Comparison of ENCODE assay signal across 8 mouse cellular contexts in genomic region chr8:104642324-104642654, GRCm38 (mm10). TPM values are rescaled to one million over a fixed set of nuclear protein-coding genes. Genes with fewer than 3 reads are reported as not detected.
DNase-seq lines count a peak whose midpoint lies in the region; ATAC-seq and TF ChIP-seq lines count a peak whose summit lies in the region.

No protein-coding gene starts in this region.

- H3K36me3 ChIP-seq in heart, adult 2 months (ENCODE audit: control insufficient read depth, insufficient read depth, low read length) = no peaks in the 10 kb centered on the region
- H3K36me3 ChIP-seq in C2C12 (ENCODE audit: control insufficient read depth, insufficient read depth) = peaks cover 14% of the 10 kb centered on the region
- H3K36me3 ChIP-seq in forebrain, embryonic 14.5 days (ENCODE audit: control insufficient read depth, insufficient read depth, low read length) = peaks cover 17% of the 10 kb centered on the region; the same call in 1 of the 2 replicates
- peaks cover 20% of the 10 kb centered on the region; the same call in 1 of the 2 replicates for H3K36me3 ChIP-seq in liver, embryonic 15.5 days (replicated peaks)

- WGBS in heart, adult 2 months = 70% methylated on average over 6 of the region's 6 CpGs
- WGBS in forebrain, embryonic 14.5 days = 79% methylated on average over 6 of the region's 6 CpGs
- 84% methylated on average over 6 of the region's 6 CpGs for WGBS in liver, embryonic 15.5 days (ENCODE audit: insufficient replicate concordance)

- H3K4me3 ChIP-seq in heart, adult 2 months = peak overlapping the region; percentile 97
- H3K4me3 ChIP-seq in C2C12 (ENCODE audit: insufficient read depth, poor library complexity, severe bottlenecking) = peak overlapping the region; percentile 94
- peak overlapping the region; percentile 85 for H3K4me3 ChIP-seq in forebrain, embryonic 14.5 days (ENCODE audit: low read depth, low read length)
- H3K4me3 ChIP-seq in liver, embryonic 15.5 days (replicated peaks) = peak overlapping the region; percentile 73

- no peaks in the 10 kb centered on the region for H3K27me3 ChIP-seq in heart, adult 2 months (ENCODE audit: control insufficient read depth, insufficient read depth, low read length)
- H3K27me3 ChIP-seq in C2C12 (ENCODE audit: control insufficient read depth, insufficient read depth, insufficient read length) = no peaks in the 10 kb centered on the region
- H3K27me3 ChIP-seq in forebrain, embryonic 14.5 days (replicated peaks; ENCODE audit: control insufficient read depth, insufficient read depth, low read length) = no peaks in the 10 kb centered on the region
- H3K27me3 ChIP-seq in liver, embryonic 15.5 days = no peaks in the 10 kb centered on the region

- H3K4me2 ChIP-seq in forebrain, embryonic 14.5 days (ENCODE audit: low read length) = peak overlapping the region; percentile 83
- H3K4me2 ChIP-seq in liver, embryonic 15.5 days = peak overlapping the region; percentile 87

- DNase-seq in heart, adult 2 months = no peak
- DNase-seq in heart, adult 11 months = no peak
- no peak for DNase-seq in forebrain, embryonic 14.5 days (ENCODE audit: low spot score)
- no peak for DNase-seq in B cell, adult 2 months
- no peak for DNase-seq in cerebellum, postnatal 14 days
- no peak for DNase-seq in adrenal gland, adult (ENCODE audit: inconsistent age in 2 of 2, low spot score in 1 of 2)

- peak; percentile 4; the same call in 1 of the 2 replicates for ATAC-seq in forebrain, embryonic 14.5 days
- no peak for ATAC-seq in liver, embryonic 15.5 days (ENCODE audit: insufficient read depth)

- H3K9ac ChIP-seq in heart, adult 2 months (ENCODE audit: low read depth, low read length) = peak overlapping the region; percentile 83
- H3K9ac ChIP-seq in forebrain, embryonic 14.5 days (ENCODE audit: low read length) = peak overlapping the region; percentile 89
- peak overlapping the region; percentile 71 for H3K9ac ChIP-seq in liver, embryonic 15.5 days

- H3K79me3 ChIP-seq in C2C12 (ENCODE audit: low read depth) = peaks cover 15% of the 10 kb centered on the region

- TF ChIP-seq EP300 in heart, adult 2 months (IDR thresholded peaks at IDR 0.05; ENCODE audit: insufficient read depth, low read depth, low read length) = no peak

- intact Hi-C loops in heart, adult 2 months (cut with DNase I) = loop anchor here (2.0 to 5.0 kb wide), 2 partner anchors 39 to 110 kb away; partner anchors contain the start of genes Car7 and Nae1

- H3K27ac ChIP-seq in heart, adult 2 months = peak overlapping the region; percentile 97
- peak overlapping the region; percentile 78; the same call in 1 of the 2 replicates for H3K27ac ChIP-seq in forebrain, embryonic 14.5 days (ENCODE audit: low read depth, low read length)
- peak overlapping the region; percentile 74; the same call in 1 of the 2 replicates for H3K27ac ChIP-seq in liver, embryonic 15.5 days (replicated peaks)

- H3K79me2 ChIP-seq in heart, adult 2 months (replicated peaks; ENCODE audit: control insufficient read depth, insufficient read depth, low read length) = no peaks in the 10 kb centered on the region
- peaks cover 23% of the 10 kb centered on the region for H3K79me2 ChIP-seq in C2C12 (ENCODE audit: control insufficient read depth, insufficient read depth)

- H3K9me3 ChIP-seq in forebrain, embryonic 14.5 days (replicated peaks; ENCODE audit: control insufficient read depth, low read length) = no peaks in the 10 kb centered on the region
- H3K9me3 ChIP-seq in liver, embryonic 15.5 days (replicated peaks) = no peaks in the 10 kb centered on the region

- no peak for TF ChIP-seq CTCF in heart, adult 2 months (IDR thresholded peaks at IDR 0.05)
- TF ChIP-seq CTCF in C2C12 (IDR thresholded peaks at IDR 0.05; ENCODE audit: control insufficient read depth, insufficient read depth, insufficient read length) = no peak

- peaks cover 6% of the 10 kb centered on the region for H3K4me1 ChIP-seq in heart, adult 2 months (ENCODE audit: control insufficient read depth, insufficient read depth, low read length)
- H3K4me1 ChIP-seq in forebrain, embryonic 14.5 days (ENCODE audit: control insufficient read depth, insufficient read depth, low read length) = peaks cover 12% of the 10 kb centered on the region
- H3K4me1 ChIP-seq in liver, embryonic 15.5 days (replicated peaks) = peaks cover 25% of the 10 kb centered on the region

- H3ac ChIP-seq in C2C12 (ENCODE audit: control insufficient read depth, insufficient read length, low read depth) = peak overlapping the region; percentile 55

- TF ChIP-seq POLR2A in heart, adult 2 months (IDR thresholded peaks at IDR 0.05; ENCODE audit: insufficient read depth, low read depth, low read length) = no peak

TF ChIP-seq in C2C12, 6 proteins besides CTCF, POLR2A, EP300 and RAD21:
- TF ChIP-seq USF1 (IDR thresholded peaks at IDR 0.05; ENCODE audit: low read depth) = no peak
- no peak for TF ChIP-seq MYOD1 (IDR thresholded peaks at IDR 0.05; ENCODE audit: control insufficient read depth, insufficient read length, low read depth)
- TF ChIP-seq MAX (IDR thresholded peaks at IDR 0.05) = no peak
- no peak for TF ChIP-seq CEBPB (IDR thresholded peaks at IDR 0.05; ENCODE audit: low read depth)
- TF ChIP-seq MYOG (IDR thresholded peaks at IDR 0.05; ENCODE audit: control insufficient read depth, extremely low read depth, insufficient read length) = no peak

RNA-seq across cellular contexts. Expression of gene Ciao2b, which starts 0.5 kb away (rescaled TPM):
- total RNA-seq in heart, adult 2 months (2021) = 10 to 100 TPM; 63.9 to 66.9 TPM
- 51.6 and 58.1 TPM in 2 replicates for polyA plus RNA-seq in heart, adult 2 months (2012; rRNA removed)
- 180 TPM for polyA plus RNA-seq in C2C12 (2012; fragmentation: generic; extraction: Trizol)
- polyA plus RNA-seq in forebrain, embryonic 14.5 days (2014; fragmentation: Nextera tagmentation; extraction: Ambion mirVana) = 136 and 154 TPM in 2 replicates
- 37.5 and 44.3 TPM in 2 replicates for polyA plus RNA-seq in liver, embryonic 15.5 days (2015; fragmentation: Nextera tagmentation; extraction: Ambion mirVana)

RNA-seq across cellular contexts. Expression of gene Rrad, which starts 11.2 kb away (rescaled TPM):
- 100 to 1,000 TPM; 123 to 414 TPM for total RNA-seq in heart, adult 2 months (2021)
- polyA plus RNA-seq in heart, adult 2 months (2012; rRNA removed) = 205 and 316 TPM in 2 replicates
- polyA plus RNA-seq in C2C12 (2012; fragmentation: generic; extraction: Trizol) = 8.5 TPM
- polyA plus RNA-seq in forebrain, embryonic 14.5 days (2014; fragmentation: Nextera tagmentation; extraction: Ambion mirVana) = 2.1 and 3.0 TPM in 2 replicates
- polyA plus RNA-seq in liver, embryonic 15.5 days (2015; fragmentation: Nextera tagmentation; extraction: Ambion mirVana) = 1.7 and 2.2 TPM in 2 replicates

RNA-seq across cellular contexts. Expression of gene Cdh16, which starts 18.1 kb away (rescaled TPM):
- total RNA-seq in heart, adult 2 months (2021) = 1 to 10 TPM; 3.3 to 4.3 TPM
- polyA plus RNA-seq in heart, adult 2 months (2012; rRNA removed) = 7.1 and 11.0 TPM in 2 replicates
- not detected for polyA plus RNA-seq in C2C12 (2012; fragmentation: generic; extraction: Trizol)
- not detected in 2 replicates for polyA plus RNA-seq in forebrain, embryonic 14.5 days (2014; fragmentation: Nextera tagmentation; extraction: Ambion mirVana)
- polyA plus RNA-seq in liver, embryonic 15.5 days (2015; fragmentation: Nextera tagmentation; extraction: Ambion mirVana) = 0.08 and 0.18 TPM in 2 replicates

RNA-seq across cellular contexts. Expression of gene Pdp2, which starts 51.0 kb away (rescaled TPM):
- 10 to 100 TPM; 18.4 to 35.8 TPM for total RNA-seq in heart, adult 2 months (2021)
- 10.0 and 18.8 TPM in 2 replicates for polyA plus RNA-seq in heart, adult 2 months (2012; rRNA removed)
- polyA plus RNA-seq in C2C12 (2012; fragmentation: generic; extraction: Trizol) = 2.6 TPM
- 11.9 and 14.2 TPM in 2 replicates for polyA plus RNA-seq in forebrain, embryonic 14.5 days (2014; fragmentation: Nextera tagmentation; extraction: Ambion mirVana)
- polyA plus RNA-seq in liver, embryonic 15.5 days (2015; fragmentation: Nextera tagmentation; extraction: Ambion mirVana) = 3.1 and 3.5 TPM in 2 replicates

Comparison
In these comparisons a context has a peak if more than half of its experiments do, and no peak if none do; other contexts are left out.
1. RNA of gene Rrad, which starts 11.2 kb away (polyA plus RNA-seq): 205 to 316 TPM in heart, adult 2 months; 8.5 TPM in C2C12 (single experiment), 1.7 to 2.2 TPM in liver, embryonic 15.5 days and 2.1 to 3.0 TPM in forebrain, embryonic 14.5 days; every median in the first group is over 10 times any median in the second.
2. Peak in every context shown above with its lines, with median percentiles within 50 percentile points of each other: H3K27ac ChIP-seq, H3K4me3 ChIP-seq and H3K9ac ChIP-seq.